Comparison of ENCODE assay signal across 8 mouse cellular contexts in genomic region chr4:155268382-155268781, GRCm38 (mm10). TPM values are rescaled to one million over a fixed set of nuclear protein-coding genes. Genes with fewer than 3 reads are reported as not detected.
DNase-seq lines count a peak whose midpoint lies in the region; ATAC-seq and TF ChIP-seq lines count a peak whose summit lies in the region.

No protein-coding gene starts in this region.

- 36% methylated on average over 5 of the region's 5 CpGs for WGBS in intestine, embryonic 16.5 days
- 39% methylated on average over 5 of the region's 5 CpGs for WGBS in limb, embryonic 14.5 days

- H3K27ac ChIP-seq in intestine, embryonic 16.5 days (ENCODE audit: low read length): peak overlapping the region; percentile 55; the same call in 1 of the 2 replicates
- no peak overlapping the region; the same call in 1 of the 2 replicates for H3K27ac ChIP-seq in limb, embryonic 14.5 days (replicated peaks; ENCODE audit: low read depth, low read length)

- DNase-seq in layer of hippocampus, adult 11-12 months (ENCODE audit: low spot score): peak; percentile 75
- DNase-seq in layer of hippocampus, adult 9-10 months (ENCODE audit: low spot score): no peak
- peak; percentile 75 to 86 for DNase-seq in adrenal gland, postnatal 36 days
- DNase-seq in frontal cortex, postnatal 25 days (ENCODE audit: low spot score in 2 of 2): peak; percentile 56 to 73
- peak; percentile 70 for DNase-seq in limb, embryonic 14.5 days (ENCODE audit: low spot score)
- peak; percentile 69 for DNase-seq in retina, embryonic 14.5 days (ENCODE audit: low spot score)
- DNase-seq in urinary bladder, adult 18-20 months (ENCODE audit: low spot score in 2 of 2): peak; percentile 33 to 49

- no peaks in the 10 kb centered on the region for H3K27me3 ChIP-seq in intestine, embryonic 16.5 days (replicated peaks; ENCODE audit: control insufficient read depth, insufficient read depth, low read length)
- no peaks in the 10 kb centered on the region for H3K27me3 ChIP-seq in limb, embryonic 14.5 days (ENCODE audit: control insufficient read depth, insufficient read depth, low read length)

- no peaks in the 10 kb centered on the region for H3K36me3 ChIP-seq in intestine, embryonic 16.5 days (ENCODE audit: control insufficient read depth, insufficient read depth, low read length)
- no peaks in the 10 kb centered on the region for H3K36me3 ChIP-seq in limb, embryonic 14.5 days (ENCODE audit: control insufficient read depth, insufficient read depth, low read length)

- no peak overlapping the region for H3K4me2 ChIP-seq in intestine, embryonic 16.5 days (ENCODE audit: low read depth, low read length)
- H3K4me2 ChIP-seq in limb, embryonic 14.5 days (replicated peaks; ENCODE audit: low read depth, low read length, severe bottlenecking): no peak overlapping the region

- H3K9me3 ChIP-seq in intestine, embryonic 16.5 days (ENCODE audit: control insufficient read depth, low read length): no peaks in the 10 kb centered on the region
- no peaks in the 10 kb centered on the region for H3K9me3 ChIP-seq in limb, embryonic 14.5 days (ENCODE audit: control insufficient read depth, low read length)

- no peak overlapping the region for H3K4me3 ChIP-seq in intestine, embryonic 16.5 days (ENCODE audit: low read length)
- H3K4me3 ChIP-seq in limb, embryonic 14.5 days (replicated peaks; ENCODE audit: low read length): no peak overlapping the region

- no peak overlapping the region for H3K9ac ChIP-seq in intestine, embryonic 16.5 days (ENCODE audit: low read depth, low read length)
- no peak overlapping the region for H3K9ac ChIP-seq in limb, embryonic 14.5 days (ENCODE audit: low read depth, low read length, severe bottlenecking)

- no peak for TF ChIP-seq POLR2A in limb, embryonic 14.5 days (IDR thresholded peaks at IDR 0.05; ENCODE audit: borderline replicate concordance, extremely low read depth, insufficient read depth, insufficient read length)

- peak; percentile 50; the same call in 1 of the 2 replicates for ATAC-seq in intestine, embryonic 16.5 days
- ATAC-seq in limb, embryonic 14.5 days (ENCODE audit: low FRiP score, low read depth): peak; percentile 46

- H3K4me1 ChIP-seq in intestine, embryonic 16.5 days (ENCODE audit: control insufficient read depth, insufficient read depth, low read length): peaks cover 14% of the 10 kb centered on the region
- H3K4me1 ChIP-seq in limb, embryonic 14.5 days (ENCODE audit: control insufficient read depth, insufficient read depth, low read length): peaks cover 15% of the 10 kb centered on the region

RNA-seq across cellular contexts. Expression of gene Faap20, which starts 18.8 kb away (rescaled TPM):
- 10 to 100 TPM; 49.6 to 51.8 TPM for total RNA-seq in adrenal gland, postnatal 36 days (2021)
- polyA plus RNA-seq in intestine, embryonic 16.5 days (2015; fragmentation: Nextera tagmentation; extraction: Ambion mirVana): 60.3 and 70.4 TPM in 2 replicates
- polyA plus RNA-seq in limb, embryonic 14.5 days (2012; rRNA removed): 64.6 and 85.1 TPM in 2 replicates
- 72.5 and 84.8 TPM in 2 replicates for polyA plus RNA-seq in limb, embryonic 14.5 days (2014; fragmentation: Nextera tagmentation; extraction: Ambion mirVana)

RNA-seq across cellular contexts. Expression of gene Ski, which starts 46.0 kb away (rescaled TPM):
- total RNA-seq in adrenal gland, postnatal 36 days (2021): 10 to 100 TPM; 55.5 to 88.7 TPM
- polyA plus RNA-seq in intestine, embryonic 16.5 days (2015; fragmentation: Nextera tagmentation; extraction: Ambion mirVana): 11.4 and 11.7 TPM in 2 replicates
- polyA plus RNA-seq in limb, embryonic 14.5 days (2012; rRNA removed): 88.7 and 109 TPM in 2 replicates
- 44.0 and 47.5 TPM in 2 replicates for polyA plus RNA-seq in limb, embryonic 14.5 days (2014; fragmentation: Nextera tagmentation; extraction: Ambion mirVana)
